Mouse (Mus musculus) limb, embryonic 15.5 days (tissue): ENCODE data around the gene Lingo2. TPM values are rescaled to one million over a fixed set of nuclear protein-coding genes. Genes with fewer than 3 reads are reported as not detected.
A peak's percentile ranks its signal among the peaks of the same experiment; 100 is the strongest.
"Not testable (repeated sequence)": the region's sequence is repeated elsewhere in the genome, so short reads cannot be mapped to it uniquely, and the experiment has no call there.

Source experiments
- ATAC-seq: fragments of 200-750 bp; cut with Nextera tagmentation; 2 replicates; pipeline ENCODE4 v1.8.0; 2017; ENCODE audit warnings: low read depth, moderate TSS enrichment; ENCODE audit not compliant: insufficient number of reproducible peaks, low FRiP score, low TSS enrichment
- H3K27ac ChIP-seq: fragments of 300-500 bp; sonication (generic); 2 replicates; pipeline ENCODE4 v1.5.1; 2015; ENCODE audit warnings: moderate library complexity, mild to moderate bottlenecking, inconsistent platforms
- H3K27me3 ChIP-seq: fragments of 300-500 bp; sonication (generic); 2 replicates; pipeline ENCODE4 v1.6.1; 2015; ENCODE audit warnings: inconsistent platforms
- H3K36me3 ChIP-seq: fragments of 300-500 bp; sonication (generic); 2 replicates; pipeline ENCODE4 v1.6.1; 2015; ENCODE audit warnings: inconsistent platforms
- H3K4me1 ChIP-seq: fragments of 300-500 bp; sonication (generic); 2 replicates; pipeline ENCODE4 v1.6.1; 2015; ENCODE audit warnings: inconsistent platforms
- H3K4me2 ChIP-seq: fragments of 300-500 bp; sonication (generic); 2 replicates; pipeline ENCODE4 v1.6.1; 2015; ENCODE audit warnings: mild to moderate bottlenecking, inconsistent platforms
- H3K4me3 ChIP-seq: fragments of 300-500 bp; sonication (generic); 2 replicates; pipeline ENCODE4 v1.5.1; 2015; ENCODE audit warnings: mild to moderate bottlenecking, inconsistent platforms
- H3K9ac ChIP-seq: fragments of 300-500 bp; sonication (generic); 2 replicates; pipeline ENCODE4 v1.6.1; 2015; ENCODE audit warnings: inconsistent platforms
- H3K9me3 ChIP-seq: fragments of 300-500 bp; sonication (generic); 2 replicates; pipeline ENCODE4 v1.6.1; 2016; ENCODE audit warnings: inconsistent platforms
- whole genome bisulfite sequencing: fragments of 180-500 bp; shearing (Covaris S2); methylation state at CpG from one replicate; pipeline ENCODE4 v1.1.7; 2015; 5-methylcytosine and 5-hydroxymethylcytosine counted together
- polyA plus RNA-seq: library from polyadenylated mRNA; unstranded; fragments of >200 nt; fragmentation: Nextera tagmentation; extraction: Ambion mirVana; gene quantifications from 2 replicates; pipeline ENCODE4 v1.2.1, GENCODE M21; 2015

Lingo2 gene
- polyA plus RNA-seq, 1 experiment from 2014 or later: 4.5 TPM

DNA sequence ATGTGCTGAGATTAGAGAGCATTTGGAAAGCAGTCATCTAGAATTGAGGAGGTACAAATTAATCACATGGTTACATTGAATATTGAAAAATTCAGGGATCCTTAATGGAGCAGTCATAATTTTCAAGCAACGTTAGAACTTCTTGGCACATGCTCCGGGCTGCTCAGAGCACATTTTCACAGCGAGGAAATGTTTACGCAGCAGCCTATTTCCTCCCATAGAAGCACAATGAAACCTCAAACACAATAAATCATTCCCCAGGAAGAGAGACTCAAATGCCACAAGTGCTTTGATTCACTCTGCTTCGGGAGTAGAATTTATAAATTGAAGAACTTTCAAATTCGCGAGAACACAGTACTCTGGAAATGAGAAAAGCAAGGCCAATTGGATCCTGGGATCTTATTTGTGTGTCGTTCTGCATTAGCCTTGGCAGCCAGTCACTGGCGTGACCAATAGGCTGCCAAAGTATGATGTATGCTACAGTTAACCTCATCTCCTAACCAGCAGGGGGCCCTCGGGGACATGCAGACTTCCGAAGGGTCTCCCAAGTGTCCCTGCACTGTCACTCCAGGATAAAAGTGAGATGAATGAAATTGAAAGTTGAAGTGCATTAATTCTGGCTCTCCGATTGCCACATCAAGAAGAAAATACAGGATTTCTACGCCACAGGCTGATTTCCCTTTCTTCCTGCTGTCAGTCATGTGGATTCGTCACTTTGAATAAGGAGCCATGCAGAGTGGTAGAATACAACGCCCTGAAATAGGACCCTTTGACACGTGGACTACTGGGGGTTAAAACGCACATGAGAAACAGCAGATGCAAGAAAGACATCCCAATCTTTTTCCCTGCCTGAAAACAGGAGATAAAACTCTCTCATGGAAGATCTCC, 662.5 kb downstream of the Lingo2 start:
- ATAC-seq: no peak
- no peaks in the 10 kb centered on the region for H3K36me3 ChIP-seq
- peak overlapping the region; percentile 22 for H3K4me3 ChIP-seq
- H3K4me2 ChIP-seq: peak overlapping the region; percentile 34
- whole genome bisulfite sequencing: 26% methylated on average over 17 of the region's 17 CpGs
- no peaks in the 10 kb centered on the region for H3K27me3 ChIP-seq
- H3K4me1 ChIP-seq: 0 out of 2 replicates have a peak, but pooled peaks cover 2% of the 10 kb centered on the region
- no peak overlapping the region for H3K9ac ChIP-seq
- no peaks in the 10 kb centered on the region for H3K9me3 ChIP-seq
- no peak overlapping the region; the same call in 1 of the 2 replicates for H3K27ac ChIP-seq

DNA sequence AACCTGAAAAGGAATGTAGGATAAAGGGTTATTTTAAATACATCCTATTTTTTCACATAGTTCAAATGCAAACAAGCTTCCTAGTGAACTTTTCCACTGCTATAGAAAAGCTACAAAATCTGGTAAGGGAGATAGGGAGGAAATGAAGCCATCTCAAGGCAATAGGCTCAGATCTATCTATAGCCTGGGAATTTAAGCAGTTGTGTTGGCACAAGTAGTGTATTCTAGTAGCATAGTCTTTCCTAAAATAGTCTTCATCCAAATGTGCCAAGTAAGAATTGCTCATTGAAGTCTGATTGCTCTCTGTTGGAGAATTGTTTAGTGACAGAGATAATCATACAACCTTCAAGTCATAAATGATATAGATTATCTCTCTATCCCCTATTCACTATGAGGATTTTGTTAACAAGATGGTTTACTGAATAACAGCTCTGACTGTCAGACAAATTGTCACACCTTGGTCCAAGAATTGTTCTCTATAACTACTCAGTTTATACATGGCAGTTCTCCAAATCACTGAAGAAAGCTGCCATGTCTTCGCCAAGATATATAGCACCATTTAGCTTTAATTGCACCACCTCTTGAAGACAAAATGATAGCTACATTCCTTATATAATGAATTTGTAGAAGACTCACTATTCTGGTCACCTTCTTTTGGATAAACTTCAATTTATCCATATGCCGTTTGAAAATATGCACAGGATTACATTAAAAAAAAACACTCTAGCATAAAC, 688.9 kb downstream of the Lingo2 start:
- 90% methylated on average over 2 of the region's 2 CpGs for WGBS
- no peaks in the 10 kb centered on the region for H3K27me3 ChIP-seq
- no peak for ATAC-seq
- H3K36me3 ChIP-seq: no peaks in the 10 kb centered on the region
- no peak overlapping the region for H3K9ac ChIP-seq
- no peaks in the 10 kb centered on the region for H3K9me3 ChIP-seq
- no peak overlapping the region for H3K27ac ChIP-seq
- H3K4me3 ChIP-seq: no peak overlapping the region
- no peak overlapping the region for H3K4me2 ChIP-seq
- no peaks in the 10 kb centered on the region for H3K4me1 ChIP-seq

DNA sequence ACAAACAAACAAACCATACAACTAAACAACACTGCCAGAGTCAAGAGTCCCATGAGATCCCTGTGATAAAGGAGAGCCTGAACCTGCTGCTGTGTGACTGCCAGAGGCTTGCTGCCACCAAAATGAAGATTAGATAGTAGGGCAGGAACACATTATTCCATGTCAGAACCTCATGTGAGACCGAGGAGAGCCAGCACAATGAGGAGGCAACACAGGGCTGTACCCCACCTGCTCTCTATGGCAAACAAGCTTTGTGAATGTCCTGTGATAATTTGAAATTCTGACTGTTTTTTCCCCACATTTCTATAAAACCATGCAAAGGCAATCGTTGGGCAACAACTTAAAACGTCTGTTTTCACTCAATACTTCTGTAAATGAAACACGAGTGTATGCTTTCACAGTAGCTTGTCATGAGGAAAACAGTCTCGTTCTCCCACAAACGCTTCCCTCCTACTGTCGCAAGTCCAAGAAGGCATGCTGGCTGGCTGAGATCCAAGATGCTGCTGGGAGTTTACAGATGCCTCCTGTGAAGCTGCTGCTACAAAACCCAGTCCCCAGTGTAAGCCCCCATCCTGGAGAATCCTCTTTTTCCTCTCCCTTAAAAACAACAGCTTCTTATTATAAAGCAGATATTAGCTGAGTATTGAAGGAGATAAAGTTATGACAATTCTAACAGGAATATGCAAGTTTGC, 765.2 kb downstream of the Lingo2 start:
- no peaks in the 10 kb centered on the region for H3K27me3 ChIP-seq
- WGBS: 16% methylated on average over 7 of the region's 7 CpGs
- H3K9me3 ChIP-seq: no peaks in the 10 kb centered on the region
- H3K4me2 ChIP-seq: no peak overlapping the region
- H3K4me3 ChIP-seq: no peak overlapping the region
- ATAC-seq: no peak
- H3K27ac ChIP-seq: no peak overlapping the region
- no peaks in the 10 kb centered on the region for H3K4me1 ChIP-seq
- no peak overlapping the region for H3K9ac ChIP-seq
- H3K36me3 ChIP-seq: no peaks in the 10 kb centered on the region

DNA sequence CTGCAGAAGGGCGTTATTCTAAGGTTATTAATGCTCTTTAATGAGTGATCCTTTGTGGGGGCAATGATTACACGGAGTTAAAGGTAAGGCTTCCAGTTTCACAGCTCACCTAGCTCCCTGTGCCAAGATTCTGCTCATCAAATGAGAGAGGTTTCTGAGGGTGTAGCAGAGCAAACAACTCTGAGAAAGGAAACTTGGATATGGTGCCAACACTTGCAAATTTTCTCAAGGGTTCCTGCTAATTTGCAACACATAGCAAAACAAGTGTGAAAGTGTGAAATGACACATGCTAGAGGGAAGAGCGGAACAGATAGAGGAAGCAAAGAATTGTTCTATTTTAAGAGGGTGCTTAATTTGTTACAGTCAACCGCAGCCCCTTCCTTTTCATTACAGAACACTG, 767.9 kb downstream of the Lingo2 start:
- no peak overlapping the region for H3K4me2 ChIP-seq
- no peaks in the 10 kb centered on the region for H3K9me3 ChIP-seq
- no peaks in the 10 kb centered on the region for H3K4me1 ChIP-seq
- H3K27ac ChIP-seq: no peak overlapping the region
- no peak overlapping the region for H3K4me3 ChIP-seq
- no peak for ATAC-seq
- 43% methylated on average over 4 of the region's 4 CpGs for WGBS
- H3K27me3 ChIP-seq: no peaks in the 10 kb centered on the region
- no peak overlapping the region for H3K9ac ChIP-seq
- H3K36me3 ChIP-seq: no peaks in the 10 kb centered on the region

DNA sequence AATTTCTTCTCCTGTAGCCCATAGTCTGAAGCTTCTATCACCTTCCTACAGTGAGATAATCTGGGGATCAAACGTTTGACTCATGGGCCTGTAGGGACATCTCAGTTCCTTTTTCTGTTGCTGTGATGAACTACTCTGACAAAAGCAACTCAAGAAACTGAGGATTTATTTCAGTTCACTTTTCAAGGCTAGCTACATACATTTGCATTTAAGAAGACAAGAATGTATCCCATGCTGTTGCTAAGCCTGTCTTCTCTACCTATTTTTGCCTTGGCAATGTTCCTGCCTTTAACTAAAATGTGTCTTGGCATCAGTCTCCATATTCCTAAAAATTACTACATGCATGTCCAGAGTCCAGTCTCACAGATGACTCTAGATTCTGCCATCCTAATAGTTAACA, 781.4 kb downstream of the Lingo2 start:
- Histone ChIP-seq H3K4me1 (no peaks in the 10 kb centered on the region), H3K27me3 (no peaks in the 10 kb centered on the region), H3K4me3 (no peak overlapping the region), H3K27ac (no peak overlapping the region), H3K4me2 (no peak overlapping the region), H3K9me3 (no peaks in the 10 kb centered on the region), H3K36me3 (no peaks in the 10 kb centered on the region), H3K9ac (no peak overlapping the region)
- WGBS: 32% methylated on average over 1 of the region's 1 CpGs
- no peak for ATAC-seq

DNA sequence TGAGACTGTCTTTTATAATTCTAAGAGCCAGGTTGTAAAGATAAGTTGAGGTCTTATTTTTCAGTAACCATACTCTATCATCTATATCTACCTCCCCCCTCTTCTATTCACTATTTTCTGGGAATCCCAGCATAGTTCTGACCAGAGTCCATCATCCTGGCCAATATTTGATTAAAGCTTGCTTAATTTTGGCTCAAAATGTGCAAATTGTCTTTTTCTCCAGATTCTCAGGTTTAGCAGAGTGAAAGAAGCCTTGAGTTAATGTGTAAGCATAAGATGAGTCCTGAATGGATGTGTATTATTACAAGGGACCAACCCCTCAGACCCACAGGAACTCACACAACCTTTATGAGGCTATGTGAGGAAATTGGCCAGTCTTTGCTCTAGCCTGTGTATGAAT, 820.2 kb downstream of the Lingo2 start:
- no peaks in the 10 kb centered on the region for H3K4me1 ChIP-seq
- H3K4me2 ChIP-seq: no peak overlapping the region
- no peaks in the 10 kb centered on the region for H3K27me3 ChIP-seq
- no peak overlapping the region for H3K9ac ChIP-seq
- H3K36me3 ChIP-seq: no peaks in the 10 kb centered on the region
- H3K9me3 ChIP-seq: no peaks in the 10 kb centered on the region
- H3K27ac ChIP-seq: no peak overlapping the region
- no peak for ATAC-seq
- H3K4me3 ChIP-seq: no peak overlapping the region

DNA sequence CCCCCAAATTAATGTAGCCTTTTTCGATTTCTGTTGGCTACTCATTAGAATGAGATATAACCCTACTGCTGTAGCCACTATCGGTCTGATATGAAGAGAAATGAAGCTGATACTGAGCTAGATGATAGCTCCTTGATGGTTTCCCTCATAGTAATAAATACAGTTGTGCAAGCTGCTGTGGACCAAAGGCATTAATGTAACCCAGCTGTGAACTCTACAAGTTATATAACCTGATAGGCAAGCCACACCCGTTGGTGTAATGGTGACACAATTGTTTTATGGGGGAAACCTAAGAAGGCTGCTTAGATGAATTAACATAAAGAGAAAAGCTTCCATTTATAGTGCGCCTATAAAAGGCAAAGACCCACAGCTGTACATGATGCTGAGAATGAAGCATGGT, 856.1 kb downstream of the Lingo2 start:
- ATAC-seq: no peak
- H3K9ac ChIP-seq: no peak overlapping the region
- no peaks in the 10 kb centered on the region for H3K4me1 ChIP-seq
- H3K4me2 ChIP-seq: no peak overlapping the region
- H3K27ac ChIP-seq: no peak overlapping the region
- no peaks in the 10 kb centered on the region for H3K27me3 ChIP-seq
- H3K36me3 ChIP-seq: no peaks in the 10 kb centered on the region
- no peak overlapping the region for H3K4me3 ChIP-seq
- no peaks in the 10 kb centered on the region for H3K9me3 ChIP-seq
- 60% methylated on average over 4 of the region's 4 CpGs for WGBS

DNA sequence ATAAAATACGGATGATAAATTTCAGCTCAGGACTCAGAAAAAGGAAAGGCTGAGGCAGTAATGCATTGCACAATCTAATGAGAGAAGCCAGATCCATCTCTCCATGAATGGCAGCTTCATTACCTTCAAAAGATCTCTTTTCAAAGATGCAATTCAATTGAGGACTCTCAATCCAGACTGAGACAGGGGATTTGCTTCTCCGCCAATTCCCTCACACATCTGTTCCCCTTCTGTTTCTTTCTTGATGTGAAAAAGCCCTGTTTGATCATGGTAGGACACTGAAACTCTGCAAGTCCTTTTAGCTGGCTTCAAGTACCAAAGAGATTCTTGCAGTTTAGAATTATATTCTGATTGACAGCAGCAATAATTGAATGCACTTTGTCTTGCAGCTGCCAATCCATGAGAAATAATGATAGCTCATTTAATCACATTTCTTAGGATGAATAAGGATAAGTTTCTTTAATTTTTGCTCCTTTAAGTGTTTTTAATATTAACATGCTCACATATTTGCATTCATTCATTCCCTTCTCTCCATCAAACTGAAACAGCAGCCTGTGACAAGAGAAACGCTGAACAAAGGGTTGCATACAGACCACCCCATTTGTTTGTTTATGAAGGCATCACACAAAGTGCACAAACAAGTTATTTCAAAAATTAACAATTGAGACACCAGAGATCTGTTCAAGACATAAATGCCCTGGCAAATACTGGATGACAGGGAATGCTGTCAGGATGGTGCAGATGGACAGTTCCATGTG, 870.3 kb downstream of the Lingo2 start:
- 64% methylated on average over 3 of the region's 3 CpGs for WGBS
- Histone ChIP-seq H3K27me3 (no peaks in the 10 kb centered on the region), H3K9ac (no peak overlapping the region), H3K4me1 (no peaks in the 10 kb centered on the region), H3K27ac (no peak overlapping the region), H3K4me3 (no peak overlapping the region), H3K4me2 (no peak overlapping the region), H3K36me3 (no peaks in the 10 kb centered on the region), H3K9me3 (no peaks in the 10 kb centered on the region)
- ATAC-seq: no peak

DNA sequence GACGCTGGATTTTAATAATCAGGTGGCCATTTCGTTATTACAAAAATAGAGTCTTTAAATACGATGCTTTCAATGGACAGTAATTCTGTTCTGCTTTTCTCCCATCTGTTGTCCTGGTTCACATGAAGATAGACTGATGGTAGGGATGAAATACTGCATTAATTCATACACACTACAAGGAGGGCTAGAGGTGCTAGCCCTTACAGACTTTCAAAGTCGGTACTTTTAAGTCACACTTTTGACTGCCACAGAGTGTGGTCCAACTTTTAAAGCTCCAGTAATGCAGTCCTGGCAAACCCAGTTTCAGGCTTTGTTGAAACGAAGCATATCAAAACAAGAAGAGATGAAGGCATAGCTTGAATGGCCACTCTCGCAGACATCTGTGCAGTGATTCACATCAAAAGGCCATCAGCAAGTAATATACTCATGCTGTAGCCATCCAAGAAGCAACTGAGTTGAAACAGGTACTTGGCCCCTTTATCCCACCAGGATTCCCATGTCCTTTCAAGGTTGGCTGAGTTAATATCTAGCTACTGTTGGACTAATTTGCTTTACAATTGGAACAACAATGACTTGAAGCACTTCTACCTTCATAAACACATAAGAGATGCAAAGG, 872.5 kb downstream of the Lingo2 start:
- no peak overlapping the region for H3K9ac ChIP-seq
- no peak overlapping the region for H3K4me2 ChIP-seq
- H3K4me1 ChIP-seq: no peaks in the 10 kb centered on the region
- H3K4me3 ChIP-seq: no peak overlapping the region
- ATAC-seq: no peak
- WGBS: 80% methylated on average over 6 of the region's 6 CpGs
- no peaks in the 10 kb centered on the region for H3K9me3 ChIP-seq
- H3K27ac ChIP-seq: no peak overlapping the region
- no peaks in the 10 kb centered on the region for H3K36me3 ChIP-seq
- no peaks in the 10 kb centered on the region for H3K27me3 ChIP-seq

DNA sequence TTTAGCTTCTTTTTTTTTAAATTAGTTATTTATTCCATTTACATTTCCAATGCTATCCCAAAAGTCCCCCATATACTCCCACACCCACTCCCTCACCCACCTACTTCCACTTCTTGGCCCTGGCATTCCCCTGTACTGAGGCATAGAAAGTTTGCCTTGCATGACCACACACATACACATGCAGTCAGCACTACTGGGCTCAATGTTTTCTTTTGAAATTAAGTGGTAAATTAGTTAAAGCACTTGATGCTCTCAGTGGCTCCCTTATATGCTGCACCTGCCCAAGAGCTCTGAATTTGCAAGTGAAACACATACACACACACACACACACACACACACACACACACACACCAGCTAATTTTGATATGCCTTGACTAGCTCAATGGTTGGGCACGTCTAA, 886.8 kb downstream of the Lingo2 start:
- not testable (repeated sequence) for H3K4me2 ChIP-seq, H3K4me3 ChIP-seq, ATAC-seq, H3K4me1 ChIP-seq, H3K27me3 ChIP-seq, H3K9me3 ChIP-seq, H3K9ac ChIP-seq, H3K27ac ChIP-seq, H3K36me3 ChIP-seq
- 55% methylated on average over 1 of the region's 1 CpGs for whole genome bisulfite sequencing

DNA sequence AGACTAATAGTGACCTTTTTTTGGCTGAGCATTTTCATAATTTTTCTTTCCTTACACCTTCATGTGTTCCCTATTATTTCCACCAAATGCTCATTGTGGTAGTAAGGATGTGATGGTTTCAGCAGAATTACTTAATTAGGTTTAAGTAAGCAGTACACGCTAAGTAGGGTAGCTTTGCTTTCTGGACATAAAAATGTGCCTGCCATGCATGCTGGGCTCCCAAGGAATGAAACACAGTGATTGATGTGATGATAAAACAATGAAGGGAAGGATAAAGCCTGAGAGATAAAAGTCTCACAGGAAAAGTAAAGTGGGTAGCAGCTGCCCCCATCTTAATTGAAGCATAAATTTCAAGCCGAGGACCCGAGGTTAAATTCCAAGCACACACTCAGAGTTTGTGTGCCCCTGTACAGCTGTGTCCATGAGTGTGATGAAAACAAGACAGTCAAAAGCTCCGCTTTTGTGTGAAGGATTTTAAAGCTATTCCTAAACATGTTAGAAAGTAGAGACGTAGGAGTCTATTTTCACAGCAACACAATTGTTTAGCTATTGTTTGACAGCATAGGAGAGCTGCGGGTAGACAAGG, 898.7 kb downstream of the Lingo2 start:
- Histone ChIP-seq H3K27ac (no peak overlapping the region), H3K9me3 (no peaks in the 10 kb centered on the region), H3K9ac (no peak overlapping the region), H3K27me3 (no peaks in the 10 kb centered on the region), H3K36me3 (no peaks in the 10 kb centered on the region), H3K4me1 (no peaks in the 10 kb centered on the region), H3K4me2 (no peak overlapping the region), H3K4me3 (no peak overlapping the region)
- WGBS: 58% methylated on average over 6 of the region's 6 CpGs
- ATAC-seq: no peak
